Mouse (Mus musculus): ENCODE data around the gene Hfe.

DNA sequence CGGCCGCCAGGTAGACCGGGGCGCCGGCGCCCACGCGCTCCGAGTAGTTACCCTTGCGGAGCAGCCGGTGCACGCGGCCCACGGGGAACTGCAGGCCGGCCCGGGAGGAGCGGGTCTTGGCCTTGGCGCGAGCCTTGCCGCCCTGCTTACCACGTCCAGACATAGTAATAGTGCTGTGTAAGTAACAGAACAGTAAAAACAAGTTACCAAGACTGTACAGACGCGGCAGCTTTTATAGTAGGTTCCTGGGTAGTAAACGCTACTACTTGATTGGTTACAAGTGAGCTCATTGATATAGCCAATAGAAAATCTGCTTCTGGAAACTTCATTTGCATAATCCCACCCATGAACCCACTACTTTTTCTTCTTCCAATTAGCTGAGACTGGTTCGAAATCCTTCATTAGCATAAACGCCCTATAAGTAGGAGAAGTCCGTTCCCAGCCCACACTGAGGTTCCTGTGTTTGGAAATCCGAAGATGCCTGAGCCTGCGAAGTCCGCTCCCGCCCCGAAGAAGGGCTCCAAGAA is 26.8 kb downstream of the Hfe start, which contains the start of the genes Hist1h2ac and Hist1h2bc:
- no peak; the same call in 1 of the 2 replicates for TF ChIP-seq POLR2A (IDR thresholded peaks at IDR 0.05; ENCODE audit: low read depth, low read length)
- no peak for TF ChIP-seq CTCF (IDR thresholded peaks at IDR 0.05; ENCODE audit: extremely low read depth, insufficient read length, insufficient replicate concordance, low read depth, low read length)

Measured in small intestine, adult 2 months (tissue).